Mouse (Mus musculus) testis, adult 2 months (tissue): Measurements from ENCODE around the gene Rtcb.

ENCODE experiments used
- CTCF ChIP-seq: fragments of 200-500 bp; IDR thresholded peaks from 2 replicates; pipeline ENCODE4 v1.5.1; 2012; ENCODE audit warnings: low read depth, mild to moderate bottlenecking, inconsistent platforms, low read length, moderate library complexity; ENCODE audit not compliant: control insufficient read depth, insufficient read depth, insufficient replicate concordance
- POLR2A ChIP-seq: fragments of 200-500 bp; IDR thresholded peaks from 2 replicates; pipeline ENCODE4 v1.6.1; 2012; ENCODE audit warnings: low read depth, mild to moderate bottlenecking, inconsistent platforms, low read length, moderate library complexity; ENCODE audit not compliant: control insufficient read depth

GRCm38 (mm10) chr10:85992412-85992811 is 34.8 kb upstream of the Rtcb start:
- no peak for TF ChIP-seq CTCF
- TF ChIP-seq POLR2A = no peak
